Mouse (Mus musculus): ENCODE measurements around the gene Tab1.

The Tab1 gene

DNA sequence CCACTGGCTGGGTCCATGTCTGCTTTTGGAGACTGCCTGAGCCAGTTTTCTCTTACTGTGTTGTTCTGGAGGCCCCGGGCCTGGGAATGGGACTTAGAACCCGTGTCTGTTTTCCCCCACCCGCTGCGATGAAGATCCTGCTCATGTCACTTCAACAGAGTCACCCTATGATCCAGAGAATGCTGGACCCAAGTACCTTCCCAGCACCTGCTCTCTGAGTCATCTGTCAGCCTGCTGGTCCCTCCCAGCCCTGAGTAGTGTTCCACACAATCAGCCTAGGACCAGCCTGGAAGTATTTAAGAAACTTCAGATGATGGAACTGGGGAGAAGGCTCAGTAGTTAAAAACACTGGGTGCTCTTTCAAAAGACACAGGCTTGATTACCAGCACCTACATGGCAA lies 30.8 kb downstream of the Tab1 start:
- DNase-seq = no peak

DNA sequence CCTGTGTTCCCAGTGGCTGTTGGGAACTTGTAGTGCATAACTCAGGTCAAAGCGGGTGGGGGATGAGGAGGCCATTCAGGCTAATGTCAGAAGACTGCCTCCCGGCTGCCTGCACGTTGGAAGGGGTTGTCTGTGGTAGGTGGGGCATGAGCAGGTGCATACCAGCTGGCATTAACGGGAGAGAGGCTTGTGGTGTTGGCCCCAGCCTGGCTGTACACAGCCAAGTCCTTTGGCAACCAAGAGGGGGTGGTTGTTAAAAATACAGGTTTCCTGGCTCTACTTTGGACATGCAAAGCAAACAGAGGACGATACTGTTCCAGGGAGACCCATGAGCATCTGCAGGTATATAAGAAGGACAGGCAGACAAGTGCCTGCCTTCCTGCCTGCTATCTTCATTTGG lies 32.5 kb downstream of the Tab1 start:
- peak; percentile 92 for DNase-seq

DNA sequence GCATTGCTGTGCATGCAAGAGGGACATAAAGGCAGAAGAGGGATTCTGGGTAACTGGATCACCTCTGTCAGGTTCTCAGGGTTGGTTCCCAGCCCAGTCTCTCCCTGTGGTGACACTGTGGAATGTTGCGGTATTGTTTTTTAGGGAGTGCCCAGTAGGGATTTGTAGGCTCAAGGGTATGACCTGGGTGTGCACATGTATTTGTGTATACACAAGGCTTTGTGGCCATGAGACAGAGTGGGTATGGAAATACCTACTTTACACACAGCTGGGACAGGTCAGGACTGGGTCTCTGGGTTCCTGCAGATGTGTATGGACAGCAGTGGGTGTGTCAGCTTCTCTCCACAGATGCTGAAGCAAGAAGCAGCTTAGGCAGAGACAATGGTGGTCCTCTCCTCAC lies 36.6 kb downstream of the Tab1 start:
- no peak for DNase-seq

DNA sequence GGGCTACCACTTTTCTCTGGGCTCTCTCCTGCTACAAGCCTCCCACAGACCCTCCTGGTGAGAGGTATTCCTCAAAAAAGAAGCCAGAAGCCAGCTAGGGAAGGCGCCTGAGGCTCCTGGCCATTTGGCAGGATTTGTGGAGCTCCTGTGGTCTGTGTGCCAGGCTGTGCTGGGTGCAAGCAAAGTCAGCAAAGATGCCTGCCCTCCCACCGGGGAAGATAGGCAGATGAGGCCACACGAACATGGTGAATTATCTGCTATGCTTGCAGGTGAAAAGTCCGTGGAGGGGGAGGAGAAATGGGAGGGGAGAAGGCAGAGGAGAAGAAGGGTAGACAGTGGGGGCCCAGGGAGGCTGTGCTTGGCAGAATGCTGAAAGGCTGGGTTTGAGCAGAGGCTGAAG lies 37.4 kb downstream of the Tab1 start:
- DNase-seq = peak; percentile 71

DNA sequence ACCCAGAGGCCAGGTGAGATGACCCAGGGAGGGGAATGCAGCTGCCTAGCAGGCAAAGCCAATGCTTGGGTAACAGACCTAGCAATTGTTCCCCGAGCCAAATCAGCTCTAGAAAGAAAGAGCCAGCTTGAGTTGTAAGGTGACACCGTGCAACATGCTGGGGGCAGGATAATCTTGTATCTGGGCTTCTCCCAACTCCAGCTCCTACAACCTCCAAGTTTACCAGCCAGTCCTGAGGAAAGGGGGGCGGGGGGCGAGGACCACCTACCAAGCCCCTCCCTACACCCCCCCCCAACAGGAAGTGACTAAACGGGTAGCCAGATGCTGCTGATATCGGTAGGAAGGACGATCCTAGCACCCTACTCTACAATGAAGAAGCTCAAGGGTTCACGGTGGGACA lies 38.4 kb downstream of the Tab1 start:
- no peak for DNase-seq

DNA sequence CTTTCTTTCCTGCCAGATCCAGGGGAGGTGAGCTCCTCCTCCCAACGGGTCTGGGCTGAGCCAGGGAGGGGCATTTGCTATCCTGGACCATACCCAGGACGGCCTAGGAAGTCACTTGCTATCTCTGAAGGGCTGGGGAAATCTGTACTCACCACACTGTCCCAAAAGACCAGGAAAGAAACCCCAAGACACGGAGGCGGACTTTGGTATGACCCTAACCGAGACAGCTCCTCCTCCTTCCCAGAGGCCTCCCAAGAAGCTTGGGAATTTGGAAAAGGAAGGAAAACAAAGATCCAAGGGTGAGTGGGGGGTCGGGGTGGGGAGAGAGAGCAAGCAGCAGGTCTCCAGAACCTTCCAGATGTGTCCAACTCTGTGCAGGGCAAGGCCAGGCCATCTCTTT lies 38.9 kb downstream of the Tab1 start:
- no peak for DNase-seq

DNA sequence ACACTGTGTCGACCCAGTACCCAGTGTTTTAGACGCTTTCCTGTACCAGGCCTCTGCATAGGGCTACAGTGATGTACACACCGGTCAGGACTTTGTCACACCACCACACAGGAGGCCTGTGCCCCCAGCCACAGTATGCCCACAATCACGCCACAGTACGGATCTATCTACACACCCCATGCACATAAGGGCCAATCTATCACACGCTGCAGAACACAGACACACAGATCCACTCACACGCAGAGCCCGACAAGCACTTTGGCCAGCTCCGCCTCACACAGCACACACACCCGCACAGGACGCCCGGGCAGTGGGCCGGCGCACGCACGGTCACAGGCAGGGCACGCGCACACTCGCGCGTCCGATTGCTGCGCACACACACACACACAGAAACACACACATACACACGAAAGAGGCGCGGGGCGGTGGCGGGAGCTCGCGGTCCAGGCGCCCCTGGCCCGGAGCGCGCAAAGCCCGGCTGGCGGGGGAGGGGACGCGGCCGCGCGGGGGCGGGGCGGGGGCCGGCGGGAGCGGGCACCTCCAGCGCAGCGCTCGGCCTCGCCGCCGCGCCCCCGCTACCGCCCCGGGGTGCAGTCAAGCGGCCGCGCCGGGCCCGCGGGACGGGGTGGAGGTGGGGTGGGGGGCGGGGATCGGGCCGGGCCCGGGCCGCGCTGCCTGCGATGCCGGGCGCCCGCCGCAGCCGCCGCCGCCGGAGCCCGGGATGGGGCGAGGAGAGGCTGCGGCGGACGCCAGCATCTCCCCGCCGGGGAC lies 40.3 kb downstream of the Tab1 start, which contains the start of gene Mgat3:
Mgat3 (plus strand) TSS at position 721 of the 771 bp plus-strand sequence.
- peak; percentile 76 for DNase-seq

DNA sequence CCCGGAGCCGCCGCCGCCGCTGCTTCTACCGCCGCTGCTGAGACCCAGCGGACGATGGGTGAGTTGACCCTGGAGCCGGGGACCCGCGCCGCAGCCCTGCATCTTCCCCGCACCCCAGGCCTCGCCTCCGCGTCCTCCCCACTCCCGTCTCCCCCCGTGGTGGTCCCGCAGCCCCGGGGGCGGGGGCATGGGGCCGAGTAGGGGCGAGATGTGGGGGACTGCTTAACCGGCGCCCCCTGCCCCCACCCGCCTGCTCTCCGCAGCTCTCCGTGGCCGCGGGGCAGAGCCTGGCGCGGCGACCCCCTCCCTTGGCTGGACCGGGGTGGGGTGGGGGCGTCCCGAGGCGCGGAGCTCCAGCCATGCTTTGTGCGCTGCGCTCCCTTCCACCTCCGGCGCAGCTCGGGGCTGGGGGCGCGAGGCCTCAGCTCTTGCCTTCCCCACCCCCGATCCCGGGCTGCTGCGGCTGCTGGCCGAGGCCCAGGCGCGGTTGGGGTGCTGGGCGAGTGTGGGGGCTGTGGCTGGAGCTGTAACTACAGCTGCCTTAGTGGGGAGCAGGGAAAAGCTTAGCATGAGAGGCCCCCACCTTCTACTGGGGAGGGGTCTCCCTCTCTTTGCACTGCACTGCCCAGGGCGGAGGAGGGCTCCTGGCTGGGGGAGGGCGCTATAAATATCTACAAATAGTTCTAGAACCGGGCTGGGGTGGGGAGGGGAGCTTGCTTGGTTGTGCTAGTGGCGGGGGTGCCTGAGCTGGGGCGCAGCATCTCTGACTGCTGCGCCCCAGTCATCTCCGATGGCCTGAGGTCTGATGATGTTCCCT lies 41.1 kb downstream of the Tab1 start:
- peak; percentile 74 for DNase-seq

DNA sequence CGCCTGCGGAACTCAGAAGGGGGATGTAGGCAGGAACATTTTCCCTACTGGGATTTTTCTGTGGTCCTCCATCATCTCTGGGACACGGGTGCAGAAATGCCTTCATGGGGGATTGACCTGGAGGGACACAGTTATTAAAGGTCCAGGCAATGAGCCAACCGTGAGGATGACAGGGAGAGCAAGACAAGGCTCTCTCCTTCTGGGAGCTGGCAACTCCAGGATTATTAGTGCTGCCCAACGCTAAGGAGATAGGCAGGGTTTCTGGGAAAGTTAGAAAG lies 41.6 kb downstream of the Tab1 start:
- DNase-seq = peak; percentile 76

DNA sequence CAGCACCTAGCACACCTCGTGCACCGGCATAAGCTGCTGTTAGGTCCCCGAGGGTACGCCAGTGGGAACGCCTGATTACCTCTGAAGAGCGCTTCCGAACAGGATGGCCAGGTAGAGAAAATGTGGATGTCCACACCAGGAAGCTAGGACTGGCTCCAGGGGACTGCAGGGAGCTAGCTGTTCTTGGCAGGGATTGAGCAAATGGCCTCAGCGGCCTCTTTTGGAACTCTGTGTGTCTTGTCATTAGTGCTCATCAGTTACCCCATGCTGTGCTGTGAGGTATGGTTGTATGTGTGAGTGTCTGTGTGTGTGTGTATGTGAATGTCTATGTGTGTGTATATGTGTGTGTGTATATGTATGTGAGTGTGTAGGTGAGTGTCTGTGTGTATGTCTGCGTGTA lies 42.4 kb downstream of the Tab1 start:
- DNase-seq = peak; percentile 84

DNA sequence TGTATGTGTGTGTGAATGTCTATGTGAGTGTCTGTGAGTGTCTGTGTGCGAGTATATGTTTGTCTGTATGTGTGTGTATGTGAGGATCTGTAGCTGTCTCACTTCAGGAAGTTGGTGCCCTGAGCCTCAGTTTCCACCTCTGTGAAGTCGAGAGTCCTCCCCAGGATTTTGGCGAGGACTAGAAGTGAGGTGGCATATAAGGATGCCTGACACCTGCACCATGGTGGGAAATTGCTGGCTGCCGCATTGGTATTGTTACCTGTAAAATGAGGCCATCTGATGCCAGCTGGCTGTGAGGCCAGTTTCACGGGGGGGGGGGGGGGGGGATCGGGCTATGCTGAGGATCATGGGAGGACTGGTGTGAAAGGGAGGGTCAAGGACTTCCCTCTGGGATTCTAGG lies 42.8 kb downstream of the Tab1 start:
- DNase-seq = peak; percentile 62

DNA sequence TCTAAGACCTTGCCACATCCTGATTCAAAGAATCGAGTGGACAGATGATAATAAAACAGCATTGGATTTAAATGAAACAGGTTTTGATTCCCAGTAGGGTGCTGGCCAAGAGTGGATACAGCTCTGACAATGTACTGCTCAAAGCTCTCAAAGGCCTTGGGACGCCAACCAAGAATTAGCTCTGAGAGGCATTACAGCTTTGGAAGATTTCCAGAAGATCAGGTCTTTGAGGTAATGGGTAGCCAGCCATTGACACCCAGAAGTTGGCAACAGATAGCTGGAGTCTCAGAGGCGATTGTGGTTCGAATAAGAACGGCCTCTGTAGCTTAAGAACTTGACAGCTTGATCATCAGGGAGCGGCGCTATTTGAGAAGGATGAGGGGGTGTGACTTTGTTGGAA lies 48.6 kb downstream of the Tab1 start:
- no peak for DNase-seq

DNA sequence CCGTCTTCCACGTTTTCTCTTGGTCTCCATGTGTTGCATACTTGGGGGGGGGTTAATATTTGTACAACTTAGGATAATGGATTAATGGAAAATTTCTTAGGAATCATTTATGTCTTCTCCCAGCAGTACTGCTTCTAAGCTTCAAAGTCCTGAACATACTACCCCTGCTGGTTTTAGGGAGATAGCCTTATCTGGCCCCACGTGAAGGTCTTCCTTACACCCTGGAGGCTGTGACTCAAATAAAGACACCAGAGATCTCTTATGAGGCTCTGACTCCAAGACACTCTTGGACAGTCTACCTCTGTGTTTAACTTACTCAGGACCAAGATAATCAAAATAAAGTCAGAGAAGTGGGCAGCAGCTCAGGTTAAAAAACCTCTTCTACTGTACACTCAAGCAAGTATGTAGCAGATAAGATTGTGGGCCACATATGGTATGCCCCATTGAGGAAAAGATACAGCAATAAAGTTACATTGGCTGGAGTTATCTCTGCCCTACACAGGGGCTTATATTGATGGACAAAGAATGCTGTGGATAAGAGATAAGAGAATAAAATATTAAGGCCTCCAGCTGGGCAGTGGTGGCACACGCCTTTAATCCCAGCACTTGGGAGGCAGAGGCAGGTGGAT lies 49.3 kb downstream of the Tab1 start:
- DNase-seq = no peak

DNA sequence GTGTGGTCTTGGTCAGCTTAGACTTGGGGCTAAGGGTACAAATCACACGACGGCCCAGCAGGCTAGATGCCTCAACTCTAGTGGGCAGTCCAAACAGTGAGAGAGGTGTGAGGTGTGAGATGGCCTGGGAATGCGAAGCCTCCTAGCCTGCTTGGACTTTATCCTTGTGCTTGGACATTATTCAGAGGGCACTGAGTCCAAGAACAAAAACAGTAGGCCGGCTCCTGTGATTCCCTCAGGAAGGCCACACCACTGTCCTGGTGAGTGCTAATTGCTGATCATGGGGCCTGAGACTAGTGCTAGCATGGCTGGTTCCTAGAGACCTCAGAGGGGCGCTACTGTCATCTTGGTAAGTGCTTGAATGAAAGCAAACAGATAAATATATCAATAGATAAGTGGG lies 56.0 kb downstream of the Tab1 start:
- DNase-seq = no peak

DNA sequence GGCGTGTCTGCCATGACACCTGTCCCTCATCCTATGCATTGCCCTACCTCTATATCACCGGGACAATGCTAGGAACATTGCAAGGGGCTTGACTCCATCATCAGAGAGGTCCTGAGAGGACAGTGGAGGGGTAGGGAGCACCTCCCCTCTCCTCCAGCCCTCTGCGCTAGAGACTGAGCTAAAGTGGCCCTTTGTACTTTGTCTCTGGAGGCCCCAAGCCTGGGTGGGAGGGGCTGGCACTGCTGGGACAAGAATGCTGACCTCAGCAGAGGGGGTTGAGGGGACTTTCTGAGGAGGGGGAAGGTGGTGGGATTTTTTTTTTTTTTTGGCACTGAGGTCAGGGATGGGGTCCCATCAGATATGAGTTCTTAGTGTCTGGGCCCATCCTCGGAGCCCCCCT lies 57.1 kb downstream of the Tab1 start:
- no peak for DNase-seq

DNA sequence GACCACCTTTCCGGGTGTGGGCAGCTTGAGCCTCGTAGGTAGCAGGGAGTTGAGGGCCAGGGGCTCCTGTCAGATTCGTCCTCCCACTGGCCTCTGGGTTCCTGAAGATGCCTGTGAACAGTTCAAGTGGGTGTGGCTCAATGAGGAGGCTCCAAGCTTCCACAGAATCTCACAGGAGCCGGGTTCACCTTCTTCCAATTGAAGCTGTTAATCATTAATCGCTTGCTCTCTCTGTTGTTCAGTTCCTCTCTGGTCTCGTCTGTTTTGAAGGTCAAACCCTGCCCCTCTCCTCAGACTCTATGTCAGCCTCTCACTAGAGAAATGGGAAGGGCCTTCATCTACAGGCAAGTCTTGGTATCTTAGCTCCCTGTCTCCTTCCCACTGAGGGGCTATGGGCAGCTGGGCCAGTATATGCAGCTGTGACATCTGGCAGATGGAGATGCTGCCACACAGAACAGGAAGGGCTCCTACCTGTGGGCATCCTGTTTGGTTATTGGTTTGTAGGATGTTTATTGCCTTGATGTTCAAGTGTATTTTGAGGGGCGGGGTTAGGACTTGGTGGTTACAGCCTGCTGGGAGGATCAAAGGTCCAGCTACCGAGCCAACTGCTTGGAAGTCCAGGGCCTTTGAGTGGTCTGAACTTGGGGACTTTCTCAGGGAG lies 58.8 kb downstream of the Tab1 start:
- no peak for DNase-seq

DNA sequence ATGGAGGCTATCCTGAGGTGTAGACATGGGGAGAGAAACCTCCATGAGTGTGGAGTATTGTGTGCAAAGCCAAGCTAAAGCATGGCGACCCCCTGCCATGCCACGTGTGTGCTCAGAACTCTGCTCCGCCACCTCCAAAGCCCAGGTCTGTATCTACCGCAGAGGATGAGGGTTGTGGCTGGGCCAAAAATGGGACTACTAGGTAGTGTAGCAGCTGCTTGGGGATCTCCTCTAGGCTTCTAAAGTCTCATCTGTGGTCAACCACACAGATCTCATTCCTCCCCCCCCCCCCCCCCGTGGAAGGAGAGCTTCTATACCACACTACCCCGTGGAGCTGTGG lies 59.3 kb downstream of the Tab1 start:
- DNase-seq = no peak

DNA sequence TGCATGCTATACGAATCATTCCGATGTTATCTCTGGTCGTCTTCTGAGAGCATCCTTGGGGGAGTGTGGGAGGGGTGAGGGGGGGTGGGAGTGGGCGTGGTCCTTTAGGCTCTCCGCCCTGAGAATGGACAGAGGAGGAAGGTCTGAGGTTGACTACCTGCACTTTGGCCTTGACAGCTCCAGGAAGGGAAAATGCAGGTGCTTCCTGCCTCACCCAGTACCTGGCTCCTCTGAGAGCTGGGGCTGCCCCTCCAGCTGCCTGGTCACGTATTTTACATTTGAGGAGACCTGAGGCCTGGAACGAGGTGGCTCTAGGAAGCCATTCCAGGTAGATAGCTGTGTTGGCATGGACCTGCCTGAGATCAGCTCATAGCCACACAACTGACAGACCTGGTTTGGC lies 59.9 kb downstream of the Tab1 start:
- DNase-seq = no peak

DNA sequence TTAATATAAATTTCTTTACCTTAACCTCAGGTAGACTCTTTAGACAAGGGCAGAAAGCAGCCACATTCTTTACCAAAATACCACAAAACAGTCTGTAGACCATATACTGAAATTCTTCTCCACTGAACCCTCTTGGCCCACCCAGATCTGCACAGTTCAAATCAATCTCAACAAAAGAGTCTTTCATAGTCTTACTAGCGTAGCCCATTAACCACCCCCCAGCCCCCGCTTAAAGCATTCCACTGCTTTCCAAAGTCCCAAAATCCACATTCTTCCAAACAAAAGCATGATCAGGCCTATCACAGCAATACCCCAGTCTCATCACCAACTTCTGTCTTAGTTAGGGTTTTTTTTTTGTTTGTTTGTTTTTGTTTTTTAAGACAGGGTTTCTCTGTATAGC lies 66.6 kb downstream of the Tab1 start:
- DNase-seq = no peak

DNA sequence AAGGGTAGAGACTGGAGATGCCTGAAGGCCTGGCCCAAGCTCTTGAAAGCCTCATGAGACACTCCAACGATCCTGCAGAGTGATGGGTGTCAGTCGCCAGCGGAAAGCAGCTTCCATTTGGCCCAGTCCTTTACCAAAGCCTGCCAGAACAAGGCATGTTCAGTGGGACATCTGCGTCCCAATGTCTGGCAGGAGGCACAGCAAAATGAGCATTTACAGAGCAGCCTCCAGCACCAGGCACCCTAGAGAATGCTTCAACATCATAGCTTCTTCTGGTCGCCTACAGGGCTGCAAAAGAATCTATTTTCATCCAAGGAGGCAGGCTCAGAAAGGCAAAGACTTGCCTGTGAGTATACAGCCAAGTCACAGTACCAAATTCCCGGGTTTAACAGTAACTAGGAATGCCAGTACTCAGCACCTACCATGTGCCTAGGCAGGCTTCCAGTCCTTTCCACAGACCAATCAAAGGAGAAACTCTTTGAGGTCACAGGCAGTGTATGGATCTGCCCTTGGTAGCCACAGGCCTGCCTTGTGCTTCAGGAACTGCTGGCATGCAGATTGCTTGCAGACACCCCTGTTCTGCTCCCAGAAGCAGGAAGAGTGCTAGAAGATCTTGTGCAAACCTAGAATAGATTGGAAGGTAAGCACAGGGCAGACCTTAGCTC lies 69.3 kb downstream of the Tab1 start:
- DNase-seq = no peak

DNA sequence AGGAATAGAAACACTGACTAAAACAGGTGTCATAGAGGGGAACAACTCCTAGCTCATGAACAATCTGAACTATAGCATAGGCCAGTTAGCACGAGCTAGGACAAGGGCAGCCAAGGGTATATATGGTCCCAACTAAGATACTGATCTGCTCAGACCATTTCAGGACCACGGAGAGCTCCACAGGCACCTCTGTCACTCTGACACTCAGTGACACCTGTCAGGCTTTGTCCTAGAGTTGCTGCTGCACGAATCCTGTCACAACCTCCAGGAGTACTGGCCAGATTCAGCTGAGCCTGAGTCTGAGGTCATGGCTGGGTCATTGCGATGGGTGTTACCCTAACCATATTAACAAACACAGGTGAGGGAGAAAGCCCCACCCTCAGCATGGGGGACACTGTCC lies 70.5 kb downstream of the Tab1 start:
- DNase-seq = no peak

DNA sequence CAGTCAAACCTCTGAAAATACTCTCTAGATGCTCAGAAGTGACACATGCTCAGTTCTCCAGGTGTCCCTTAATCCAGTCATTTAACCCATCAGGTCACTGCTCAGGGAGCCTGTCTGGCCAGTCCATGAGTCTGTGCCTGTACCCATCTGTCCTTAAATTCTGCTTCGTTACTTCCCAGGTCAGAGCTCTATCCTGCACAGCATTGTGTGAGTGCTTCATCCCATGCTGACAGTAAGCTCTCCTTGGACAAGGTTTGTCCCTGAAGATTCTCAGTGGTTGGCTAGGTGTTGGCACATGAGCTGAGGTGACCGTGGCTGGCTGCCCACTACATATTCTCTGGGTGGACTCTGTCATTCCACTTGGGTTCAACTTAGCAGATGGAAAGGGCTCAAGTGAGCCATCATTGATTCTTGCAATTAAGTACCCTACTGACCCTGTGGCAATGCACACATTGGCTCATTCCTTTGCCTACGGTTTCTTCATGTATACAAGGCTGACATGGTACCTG lies 73.2 kb downstream of the Tab1 start:
- peak; percentile 58 for DNase-seq

DNA sequence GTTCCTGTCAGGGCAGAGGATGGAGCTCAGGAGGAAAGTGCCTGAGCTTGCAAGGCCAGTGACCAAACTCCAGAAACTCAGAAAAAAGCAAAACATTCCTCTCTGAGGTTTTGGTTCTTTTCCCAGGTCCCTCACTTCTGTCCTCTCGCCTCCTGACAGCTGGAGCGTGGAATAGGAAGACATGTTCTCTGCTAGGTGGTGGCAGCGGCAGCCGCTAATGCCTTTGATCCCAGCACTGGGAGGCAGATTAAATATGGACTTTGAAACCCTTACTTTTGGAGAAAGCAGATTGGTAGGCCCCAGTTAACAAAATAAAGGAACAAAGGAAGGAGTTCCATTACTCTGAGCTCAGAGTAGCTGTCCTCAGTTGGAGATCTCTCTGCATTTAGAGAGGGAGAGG lies 75.5 kb downstream of the Tab1 start:
- no peak for DNase-seq
